Mouse (Mus musculus): Measurements from ENCODE around the gene Rad18. TPM values are rescaled to one million over a fixed set of nuclear protein-coding genes. Genes with fewer than 3 reads are reported as not detected.

Gene Rad18
- 1.2 and 4.6 TPM in 2 replicates for polyA plus RNA-seq (2012; rRNA removed; ENCODE audit: low replicate concordance)

DNA sequence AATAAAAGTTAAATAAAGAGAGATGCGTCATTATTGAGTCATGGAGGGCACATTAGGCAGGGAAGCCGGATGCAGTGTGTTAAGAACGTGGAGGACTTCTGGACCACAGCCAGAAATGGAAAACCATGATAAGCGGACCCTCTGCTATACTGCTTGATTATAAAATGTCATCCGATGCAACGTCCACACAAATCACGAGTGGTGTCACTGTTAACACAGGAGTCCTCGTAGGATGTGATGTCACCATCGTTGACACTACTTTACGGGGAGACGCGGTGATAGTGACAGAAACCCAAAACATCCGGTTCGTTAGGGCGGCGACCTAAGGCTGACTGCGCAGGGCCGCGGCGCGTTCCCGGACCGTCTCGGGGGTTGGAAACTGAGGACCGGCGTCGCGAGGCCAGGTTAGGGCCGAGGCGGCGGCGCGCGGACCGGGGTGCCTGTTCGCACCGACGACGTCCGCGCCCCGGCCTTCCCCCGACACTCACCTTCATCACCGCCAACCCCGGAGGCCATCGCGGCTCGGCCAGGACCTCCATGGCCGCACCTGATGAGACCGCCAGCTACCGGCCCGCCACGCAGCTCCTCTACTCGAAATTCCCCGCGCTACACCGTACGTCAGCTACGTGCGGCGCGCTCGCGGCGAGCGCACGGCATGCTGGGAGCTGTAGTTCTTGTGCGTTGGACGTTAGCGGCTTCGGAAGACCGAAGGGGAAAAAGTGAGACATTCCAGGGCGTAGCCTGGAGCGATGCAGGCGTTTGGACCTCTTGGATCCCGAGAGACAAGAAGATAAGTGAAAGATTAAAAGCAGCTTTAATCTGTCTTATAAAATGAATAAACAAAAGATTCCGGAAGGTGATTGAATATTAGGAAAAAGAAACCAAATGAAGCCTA, at the start of gene Rad18:
Gene Rad18, minus strand, starts transcription at position 631 of the 895 bp plus-strand sequence.

Other genes with a start within 250 kb of the Rad18 start
- gene Cav3, start 237.2 kb downstream of the Rad18 start, polyA plus RNA-seq (2012; rRNA removed; ENCODE audit: low replicate concordance) = 0.33 and 0.89 TPM in 2 replicates
- 50.7 and 59.5 TPM in 2 replicates for gene Oxtr, start 206.7 kb downstream of the Rad18 start, polyA plus RNA-seq (2012; rRNA removed; ENCODE audit: low replicate concordance)

Data from subcutaneous adipose tissue, adult 2 months (tissue).